Mouse (Mus musculus) lung, embryonic 16.5 days (tissue): ENCODE measurements around the gene Megf11. TPM values are rescaled to one million over a fixed set of nuclear protein-coding genes. Genes with fewer than 3 reads are reported as not detected.
"Not testable (repeated sequence)": the region's sequence is repeated elsewhere in the genome, so short reads cannot be mapped to it uniquely, and the experiment has no call there.

Source experiments
- ATAC-seq: fragments of 200-750 bp; cut with Nextera tagmentation; 2 replicates; pipeline ENCODE4 v1.8.0; 2017; ENCODE audit warnings: low read depth, mild to moderate bottlenecking, moderate library complexity
- H3K27ac ChIP-seq: fragments of 300-500 bp; sonication (generic); 2 replicates; pipeline ENCODE4 v1.5.1; 2014; ENCODE audit warnings: mild to moderate bottlenecking, control low read depth, low read length
- H3K27me3 ChIP-seq: fragments of 300-500 bp; sonication (generic); 2 replicates; pipeline ENCODE4 v1.6.1; 2014; ENCODE audit warnings: low read depth, low read length, mixed read lengths; ENCODE audit not compliant: control insufficient read depth, insufficient read depth
- H3K36me3 ChIP-seq: fragments of 300-500 bp; sonication (generic); 2 replicates; pipeline ENCODE4 v1.6.1; 2014; ENCODE audit warnings: low read length; ENCODE audit not compliant: control insufficient read depth, insufficient read depth
- H3K4me1 ChIP-seq: fragments of 300-500 bp; sonication (generic); replicated peaks from 2 replicates; pipeline ENCODE4 v1.6.1; 2014; ENCODE audit warnings: low read length, mixed read lengths; ENCODE audit not compliant: control insufficient read depth, insufficient read depth
- H3K4me2 ChIP-seq: fragments of 300-500 bp; sonication (generic); 2 replicates; pipeline ENCODE4 v1.6.1; 2014; ENCODE audit warnings: low read depth, low read length, control low read depth
- H3K4me3 ChIP-seq: fragments of 300-500 bp; sonication (generic); 2 replicates; pipeline ENCODE4 v1.5.1; 2014; ENCODE audit warnings: mild to moderate bottlenecking, low read length, control low read depth
- H3K9ac ChIP-seq: fragments of 300-500 bp; sonication (generic); 2 replicates; pipeline ENCODE4 v1.6.1; 2014; ENCODE audit warnings: low read length, control low read depth
- H3K9me3 ChIP-seq: fragments of 300-500 bp; sonication (generic); 2 replicates; pipeline ENCODE4 v1.6.1; 2016; ENCODE audit warnings: low read length; ENCODE audit not compliant: control insufficient read depth
- WGBS: fragments of 180-500 bp; shearing (Covaris S2); extraction: QIAGEN DNeasy Blood & Tissue Kit; methylation state at CpG from one replicate; pipeline ENCODE4 v1.1.7; 2014; 5-methylcytosine and 5-hydroxymethylcytosine counted together
- polyA plus RNA-seq: library from polyadenylated mRNA; unstranded; fragments of >200 nt; fragmentation: Nextera tagmentation; extraction: Ambion mirVana; gene quantifications from 2 replicates; pipeline ENCODE4 v1.2.1, GENCODE M21; 2015

Megf11 gene
- polyA plus RNA-seq, 1 experiment from 2014 or later = 1.2 TPM

DNA sequence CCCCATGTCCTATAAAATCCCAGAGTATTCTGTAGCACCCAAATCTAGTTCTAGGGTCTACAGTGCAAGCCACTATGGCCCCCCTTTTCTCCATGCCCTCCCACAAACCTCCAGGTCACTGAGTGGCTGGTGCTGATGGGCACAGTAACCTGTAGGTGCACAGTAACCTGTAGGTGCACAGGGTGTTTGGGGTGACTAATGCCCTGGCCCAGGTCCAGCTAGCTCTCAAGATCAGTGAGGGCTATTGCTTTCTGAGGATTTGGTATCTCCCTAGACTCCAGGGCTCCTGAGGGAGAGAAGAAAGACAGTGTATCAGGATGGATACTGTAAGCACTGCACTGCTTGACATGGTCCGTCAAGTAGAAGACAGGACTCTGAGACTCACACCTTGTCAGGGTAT lies 85.4 kb downstream of the Megf11 start:
- Histone ChIP-seq H3K27me3 (no peaks in the 10 kb centered on the region), H3K4me3 (no peak overlapping the region), H3K4me1 (no peaks in the 10 kb centered on the region), H3K27ac (no peak overlapping the region), H3K9me3 (no peaks in the 10 kb centered on the region), H3K4me2 (no peak overlapping the region), H3K36me3 (no peaks in the 10 kb centered on the region), H3K9ac (no peak overlapping the region)
- WGBS = 90% methylated on average over 1 of the region's 1 CpGs
- ATAC-seq = no peak

DNA sequence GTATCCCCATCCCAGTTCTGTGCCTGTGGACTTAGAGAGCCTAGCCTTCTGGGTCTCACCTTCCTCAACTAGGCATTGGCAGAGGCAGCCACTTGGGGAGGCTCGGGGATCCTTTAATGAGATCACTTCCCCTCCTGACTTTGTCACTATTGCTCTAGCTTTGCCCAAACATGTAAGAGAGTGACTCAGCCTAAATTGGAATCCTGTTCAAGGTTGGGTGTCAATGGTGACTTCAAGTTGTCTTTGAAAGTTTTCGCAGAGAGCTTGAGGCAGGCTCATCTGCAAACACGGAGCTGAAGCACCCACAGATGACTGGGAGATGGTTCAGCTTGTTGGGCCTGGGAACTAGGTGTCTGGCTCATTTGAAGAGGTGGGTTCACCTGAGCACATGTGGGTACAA lies 85.9 kb downstream of the Megf11 start:
- H3K9me3 ChIP-seq = no peaks in the 10 kb centered on the region
- H3K4me2 ChIP-seq = no peak overlapping the region
- no peaks in the 10 kb centered on the region for H3K36me3 ChIP-seq
- no peak overlapping the region for H3K4me3 ChIP-seq
- H3K4me1 ChIP-seq = no peaks in the 10 kb centered on the region
- H3K27ac ChIP-seq = no peak overlapping the region
- no peak overlapping the region for H3K9ac ChIP-seq
- no peak for ATAC-seq
- no peaks in the 10 kb centered on the region for H3K27me3 ChIP-seq
- WGBS = 75% methylated on average over 3 of the region's 3 CpGs

DNA sequence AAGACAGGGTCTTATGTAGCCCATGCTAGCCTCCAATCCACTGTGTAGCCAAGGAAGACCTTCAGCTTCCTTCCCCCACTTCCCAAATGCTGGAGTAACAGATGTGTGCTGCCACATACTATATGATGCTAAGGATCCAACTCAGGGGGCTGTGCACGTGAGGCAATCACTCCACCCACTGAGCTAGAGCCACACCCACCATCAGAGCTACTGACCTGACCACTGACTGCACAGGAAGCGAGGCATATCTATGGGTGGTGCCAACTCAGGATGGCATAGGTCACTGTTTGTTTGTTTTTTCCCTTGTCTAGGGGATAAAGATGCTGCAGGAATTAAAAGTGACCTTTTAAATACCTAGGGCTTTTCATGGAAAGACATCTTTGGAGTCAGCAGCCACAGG lies 86.7 kb downstream of the Megf11 start:
- Histone ChIP-seq H3K4me2 (no peak overlapping the region), H3K27ac (no peak overlapping the region), H3K9ac (no peak overlapping the region), H3K36me3 (no peaks in the 10 kb centered on the region), H3K27me3 (no peaks in the 10 kb centered on the region), H3K4me1 (no peaks in the 10 kb centered on the region), H3K4me3 (no peak overlapping the region), H3K9me3 (no peaks in the 10 kb centered on the region)
- WGBS = 29% methylated on average over 2 of the region's 2 CpGs
- no peak for ATAC-seq

DNA sequence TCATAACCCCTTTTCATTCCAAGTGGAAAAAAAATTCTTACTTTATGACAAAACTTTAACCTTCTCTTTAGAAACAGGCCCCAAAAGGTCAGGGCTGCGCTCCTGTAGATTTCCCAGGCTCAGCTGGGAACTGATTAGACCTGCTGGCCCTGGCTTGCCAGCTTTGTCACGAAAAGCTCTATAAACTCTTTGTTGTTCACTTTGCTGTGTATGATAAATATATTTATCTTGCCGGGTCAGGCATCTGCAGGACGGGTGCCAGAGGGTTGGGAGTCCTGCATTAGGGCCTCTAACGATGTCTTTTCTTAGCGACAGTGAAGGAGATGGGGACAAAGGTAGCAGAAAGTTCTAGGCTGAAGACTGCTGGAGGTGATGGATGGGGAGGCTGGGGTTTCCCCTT lies 87.3 kb downstream of the Megf11 start:
- Histone ChIP-seq H3K4me3 (no peak overlapping the region), H3K4me2 (no peak overlapping the region), H3K27me3 (no peaks in the 10 kb centered on the region), H3K27ac (no peak overlapping the region), H3K9ac (no peak overlapping the region), H3K36me3 (no peaks in the 10 kb centered on the region), H3K4me1 (no peaks in the 10 kb centered on the region), H3K9me3 (no peaks in the 10 kb centered on the region)
- ATAC-seq = no peak
- WGBS = 40% methylated on average over 6 of the region's 6 CpGs

DNA sequence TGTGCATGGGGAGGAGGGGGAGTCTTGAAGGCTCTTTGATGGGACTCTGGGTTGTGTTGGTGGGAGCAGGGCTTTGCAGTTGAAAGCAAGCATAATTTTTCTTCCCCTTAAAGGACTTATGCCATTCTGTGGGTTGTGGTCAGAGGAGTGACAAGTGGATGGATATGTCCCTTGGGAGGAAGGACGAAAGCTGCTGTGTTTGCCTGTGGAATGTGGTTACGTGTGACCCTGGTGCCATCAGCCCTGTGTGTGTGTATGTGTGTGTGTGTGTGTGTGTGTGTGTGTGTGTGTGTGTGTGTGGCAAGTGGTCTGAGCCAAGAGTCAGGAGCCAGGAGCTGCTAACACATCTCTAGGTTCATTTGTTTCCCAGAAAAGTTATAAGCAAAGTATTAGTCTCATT lies 87.7 kb downstream of the Megf11 start:
- no peaks in the 10 kb centered on the region for H3K36me3 ChIP-seq
- no peak overlapping the region for H3K9ac ChIP-seq
- no peak overlapping the region for H3K4me3 ChIP-seq
- H3K4me1 ChIP-seq = no peaks in the 10 kb centered on the region
- ATAC-seq = no peak
- no peaks in the 10 kb centered on the region for H3K27me3 ChIP-seq
- no peak overlapping the region for H3K4me2 ChIP-seq
- WGBS = 10% methylated on average over 2 of the region's 2 CpGs
- no peak overlapping the region for H3K27ac ChIP-seq
- H3K9me3 ChIP-seq = no peaks in the 10 kb centered on the region

DNA sequence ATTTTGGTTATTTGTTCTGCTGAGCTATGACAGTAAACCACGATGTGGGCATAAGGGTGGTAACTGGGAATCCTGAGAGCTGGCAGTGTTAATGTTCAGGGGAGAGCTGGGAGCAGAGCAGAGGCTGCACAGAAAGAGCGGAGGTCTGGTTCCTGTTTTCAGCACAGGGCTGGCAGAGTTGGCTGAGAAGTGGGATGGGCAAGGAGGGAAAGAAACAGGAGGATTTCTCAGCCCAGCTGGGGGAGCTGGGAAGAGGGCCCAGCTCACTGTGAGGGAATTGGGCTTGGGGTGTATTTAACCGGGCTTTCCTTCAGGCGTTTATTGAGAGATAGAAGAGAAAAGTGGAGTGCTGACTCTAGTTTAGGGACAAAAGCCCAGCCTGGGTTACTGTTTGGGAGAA lies 88.3 kb downstream of the Megf11 start:
- no peak overlapping the region for H3K27ac ChIP-seq
- no peaks in the 10 kb centered on the region for H3K27me3 ChIP-seq
- no peak overlapping the region for H3K9ac ChIP-seq
- 40% methylated on average over 4 of the region's 4 CpGs for WGBS
- no peak for ATAC-seq
- no peaks in the 10 kb centered on the region for H3K36me3 ChIP-seq
- H3K4me3 ChIP-seq = no peak overlapping the region
- H3K9me3 ChIP-seq = no peaks in the 10 kb centered on the region
- no peaks in the 10 kb centered on the region for H3K4me1 ChIP-seq
- no peak overlapping the region for H3K4me2 ChIP-seq

DNA sequence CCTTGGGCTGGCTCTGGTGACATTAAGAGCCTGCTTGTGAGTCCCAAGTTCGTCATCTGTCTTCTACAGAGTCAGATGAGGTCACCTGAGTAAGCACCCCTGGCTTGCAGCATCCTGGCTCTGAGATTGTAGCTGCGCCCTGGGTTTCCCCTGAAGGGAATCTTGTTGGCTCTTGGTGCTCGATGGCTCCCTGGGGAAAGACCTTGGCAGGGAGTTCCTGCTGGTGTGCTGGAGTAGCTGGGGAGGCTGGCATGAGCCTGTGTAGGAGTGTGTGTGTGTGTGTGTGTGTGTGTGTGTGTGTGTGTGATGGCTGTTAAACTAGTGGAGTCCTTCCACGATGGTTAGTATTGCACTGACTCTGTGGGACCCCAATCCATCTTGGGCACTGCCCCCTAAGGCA lies 88.7 kb downstream of the Megf11 start:
- H3K27me3 ChIP-seq = no peaks in the 10 kb centered on the region
- no peak overlapping the region for H3K4me2 ChIP-seq
- no peaks in the 10 kb centered on the region for H3K9me3 ChIP-seq
- ATAC-seq = no peak
- H3K9ac ChIP-seq = no peak overlapping the region
- H3K4me1 ChIP-seq = no peaks in the 10 kb centered on the region
- no peak overlapping the region for H3K27ac ChIP-seq
- H3K36me3 ChIP-seq = no peaks in the 10 kb centered on the region
- no peak overlapping the region for H3K4me3 ChIP-seq
- 39% methylated on average over 4 of the region's 4 CpGs for WGBS

DNA sequence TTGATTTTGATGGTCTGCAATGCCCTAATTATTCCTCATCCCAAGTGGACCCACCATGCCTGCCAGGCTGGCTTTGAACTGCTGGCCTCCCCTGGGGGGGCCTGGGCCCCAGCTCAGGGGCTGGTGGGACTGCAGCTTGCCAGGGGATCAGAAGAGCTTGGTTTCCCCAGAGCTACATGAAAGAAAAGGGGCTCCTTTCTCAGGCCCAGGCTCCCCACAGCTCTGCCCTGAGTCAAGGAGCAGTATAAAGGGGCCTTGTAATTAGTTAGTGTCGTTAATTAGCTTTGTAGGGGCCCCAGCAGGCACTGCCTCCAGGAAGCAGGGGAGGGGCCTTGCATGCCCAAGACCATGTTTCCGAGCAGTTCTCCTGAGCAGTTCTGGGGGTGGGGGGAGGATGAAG lies 90.5 kb downstream of the Megf11 start:
- no peak overlapping the region for H3K4me2 ChIP-seq
- H3K9me3 ChIP-seq = no peaks in the 10 kb centered on the region
- H3K36me3 ChIP-seq = no peaks in the 10 kb centered on the region
- H3K27me3 ChIP-seq = no peaks in the 10 kb centered on the region
- no peak overlapping the region for H3K27ac ChIP-seq
- H3K9ac ChIP-seq = no peak overlapping the region
- H3K4me3 ChIP-seq = no peak overlapping the region
- H3K4me1 ChIP-seq = no peaks in the 10 kb centered on the region
- no peak for ATAC-seq
- 36% methylated on average over 2 of the region's 2 CpGs for WGBS

DNA sequence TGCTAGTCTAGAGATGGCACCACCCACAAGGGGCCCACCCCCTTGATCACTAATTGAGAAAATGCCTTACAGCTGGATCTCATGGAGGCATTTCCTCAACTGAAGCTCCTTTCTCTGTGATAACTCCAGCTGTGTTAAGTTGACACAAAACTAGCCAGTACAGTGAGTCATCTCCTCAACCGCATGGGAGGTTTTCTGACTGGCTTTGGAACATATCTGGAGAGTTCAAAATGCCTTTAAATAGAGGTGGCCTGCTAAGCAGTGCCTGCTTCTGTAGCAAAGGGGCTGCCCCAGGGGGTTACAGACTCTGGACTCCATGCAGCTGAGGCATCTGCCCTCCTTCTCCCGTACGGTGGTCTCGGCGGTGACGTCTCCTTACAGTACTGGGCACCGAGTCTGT lies 92.0 kb downstream of the Megf11 start:
- H3K4me1 ChIP-seq, H3K9ac ChIP-seq, H3K4me3 ChIP-seq, H3K27ac ChIP-seq, H3K27me3 ChIP-seq, H3K9me3 ChIP-seq, ATAC-seq, H3K36me3 ChIP-seq, H3K4me2 ChIP-seq: not testable (repeated sequence)
- 73% methylated on average over 7 of the region's 7 CpGs for WGBS

DNA sequence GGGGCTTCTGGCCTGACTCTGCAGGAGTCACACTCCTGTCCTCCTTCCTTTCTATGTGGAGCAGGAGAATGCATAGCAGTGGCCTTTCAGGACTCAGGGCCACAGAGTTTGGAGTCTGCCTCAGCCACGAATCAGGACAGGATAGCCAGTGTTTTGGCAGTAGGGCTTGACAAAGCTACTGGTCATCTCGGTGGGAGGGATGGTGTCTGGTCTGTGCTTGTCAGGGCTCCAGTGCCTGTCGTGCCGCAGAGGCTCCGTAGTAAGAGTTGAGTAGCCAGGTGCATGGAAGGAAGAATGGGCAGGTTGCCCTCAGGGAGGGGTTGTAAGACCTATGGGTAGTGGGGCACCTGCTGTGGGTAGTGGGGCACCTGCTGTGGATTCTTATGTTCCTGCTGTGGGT lies 96.7 kb downstream of the Megf11 start:
- Histone ChIP-seq H3K9ac (no peak overlapping the region), H3K27ac (no peak overlapping the region), H3K4me1 (no peaks in the 10 kb centered on the region), H3K27me3 (no peaks in the 10 kb centered on the region), H3K4me3 (no peak overlapping the region), H3K36me3 (no peaks in the 10 kb centered on the region), H3K4me2 (no peak overlapping the region), H3K9me3 (no peaks in the 10 kb centered on the region)
- no peak for ATAC-seq
- WGBS = 66% methylated on average over 5 of the region's 5 CpGs
